Mouse (Mus musculus) CH12F3 (cell line): ENCODE measurements around the gene H2-Q1.
"Not testable (repeated sequence)": the region's sequence is repeated elsewhere in the genome, so short reads cannot be mapped to it uniquely, and the experiment has no call there.

ENCODE experiments used
- in situ Hi-C: fragments of 300-500 bp; cut with MboI; formaldehyde crosslinking; loops from 2 replicates; pipeline ENCODE4 v1.14.3; 2020; ENCODE audit warnings: low sequenced_read_pairs

H2-Q1 gene

DNA sequence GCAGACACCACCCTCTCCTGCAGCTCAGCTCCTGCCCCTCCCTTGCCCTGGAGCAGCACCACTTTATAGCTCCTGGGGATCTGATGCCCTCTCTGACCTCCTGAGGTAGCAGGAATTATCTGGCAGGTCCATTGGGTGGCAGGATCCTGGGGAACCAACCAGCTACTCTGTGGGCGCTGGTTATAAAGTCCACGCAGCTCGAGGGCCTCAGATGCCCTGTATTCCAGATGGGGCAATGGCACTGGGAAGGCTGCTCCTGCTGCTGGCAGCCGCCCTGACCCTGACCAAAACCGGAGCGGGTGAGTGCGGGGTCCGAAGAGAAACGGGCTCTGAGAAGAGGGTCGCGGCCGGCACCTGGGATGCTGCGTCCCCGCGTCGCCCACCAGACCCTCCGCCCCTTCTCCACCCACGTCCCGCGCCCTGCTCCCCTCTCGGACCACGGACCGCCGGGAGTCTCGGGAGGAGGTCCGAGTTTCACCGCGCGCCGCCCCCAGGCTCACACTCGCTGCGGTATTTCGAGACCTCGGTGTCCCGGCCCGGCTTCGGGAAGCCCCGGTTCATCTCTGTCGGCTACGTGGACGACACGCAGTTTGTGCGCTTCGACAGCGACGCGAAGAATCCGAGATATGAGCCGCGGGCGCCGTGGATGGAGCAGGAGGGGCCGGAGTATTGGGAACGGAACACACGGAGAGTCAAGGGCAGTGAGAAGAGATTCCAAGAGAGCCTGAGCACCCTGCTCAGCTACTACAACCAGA is at the start of gene H2-Q1:
Gene H2-Q1 (plus strand): TSS at position 79 of the 755 bp plus-strand sequence.
- in situ Hi-C loops = no loop called here

DNA sequence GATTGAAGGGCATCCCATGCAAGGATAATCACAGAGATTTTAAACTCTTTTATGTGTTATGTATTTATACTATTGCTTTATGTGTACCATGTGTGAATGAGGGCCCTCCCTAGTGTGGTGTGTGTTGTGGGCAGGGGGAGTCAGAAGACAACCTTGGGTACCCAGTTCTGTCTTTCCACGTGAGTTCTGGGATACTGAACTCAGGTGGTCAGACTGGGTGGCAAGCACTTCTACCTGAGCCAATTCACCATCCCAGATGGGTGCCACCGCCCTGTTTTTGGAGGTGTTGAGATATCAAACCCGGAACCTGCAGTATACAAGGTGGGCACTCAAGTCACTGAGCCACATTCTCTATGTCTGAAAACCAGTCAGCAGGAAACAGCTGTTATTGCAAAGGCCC is 48.0 kb upstream of the H2-Q1 start:
- in situ Hi-C loops = loop anchor here (5.0 kb wide), 1 partner anchor 1300 kb away; no protein-coding TSS in a partner anchor

DNA sequence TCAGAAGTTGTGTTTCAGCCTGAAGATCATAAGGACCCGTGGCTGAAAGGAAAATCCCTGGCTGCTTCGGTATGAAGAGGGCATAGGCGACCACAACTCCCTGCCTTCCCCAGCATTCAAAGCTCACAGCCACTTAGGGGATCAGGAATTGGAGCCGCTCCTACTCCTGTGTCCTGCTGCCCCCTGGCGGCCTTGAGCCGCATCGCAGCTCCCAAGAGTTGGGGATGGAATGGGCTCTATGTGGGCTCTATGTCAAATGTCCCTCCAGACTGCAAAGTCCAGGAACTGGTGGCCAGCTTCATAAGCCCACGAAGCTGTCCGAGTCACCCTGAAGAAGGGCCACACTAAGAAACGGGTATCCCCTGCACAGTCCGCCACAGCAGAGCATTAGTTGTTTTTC is 45.4 kb upstream of the H2-Q1 start:
- in situ Hi-C loops = loop anchor here (5.0 kb wide), 1 partner anchor 1302 kb away; no protein-coding TSS in a partner anchor

DNA sequence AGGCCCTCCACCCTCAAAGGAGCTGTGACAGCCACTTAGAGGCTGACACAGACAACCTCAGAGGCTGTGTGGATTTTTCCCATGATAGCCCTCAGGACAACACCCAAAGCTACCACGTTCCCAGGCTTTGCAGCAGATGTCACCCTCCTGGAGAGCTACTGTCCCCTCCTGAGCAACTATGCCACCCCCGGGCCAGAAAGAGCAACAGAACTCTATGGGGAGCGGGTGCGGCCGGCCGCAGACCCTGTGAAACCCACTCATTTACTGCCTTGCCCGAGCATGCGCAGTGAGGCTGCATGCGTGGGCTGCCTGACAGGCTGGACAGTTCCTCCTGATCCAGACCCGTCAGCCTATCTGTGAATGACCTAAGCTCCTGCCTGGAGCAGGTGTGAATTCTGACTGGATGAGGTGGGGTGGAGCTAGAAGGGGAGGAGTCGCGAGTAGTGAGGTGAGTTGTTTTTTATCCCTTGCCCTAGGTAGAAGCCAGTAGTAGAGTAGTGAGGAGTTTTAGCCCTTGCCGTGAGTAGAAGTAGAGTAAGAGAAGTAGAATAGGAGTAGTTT is 43.8 kb upstream of the H2-Q1 start:
- in situ Hi-C loops = no loop called here

DNA sequence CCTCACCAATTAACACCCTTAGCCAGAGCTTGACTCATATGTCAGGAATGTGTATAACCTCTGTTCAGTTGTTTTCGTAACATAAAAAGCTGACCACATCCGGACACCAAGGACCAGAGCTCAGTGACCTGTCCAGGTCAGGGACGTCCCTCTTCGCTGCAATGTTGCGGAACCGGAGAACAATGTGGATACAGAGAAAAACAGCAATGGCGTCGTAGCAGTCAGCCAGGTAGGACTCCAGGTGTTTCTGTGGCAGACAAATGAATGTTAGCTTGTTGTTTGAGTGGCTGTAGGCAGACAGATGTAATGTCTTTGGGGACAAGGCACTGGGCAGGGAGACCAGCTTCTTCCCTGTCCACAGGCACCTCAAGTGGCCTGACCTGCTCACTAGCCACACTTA is 42.2 kb upstream of the H2-Q1 start:
- in situ Hi-C loops = no loop called here

DNA sequence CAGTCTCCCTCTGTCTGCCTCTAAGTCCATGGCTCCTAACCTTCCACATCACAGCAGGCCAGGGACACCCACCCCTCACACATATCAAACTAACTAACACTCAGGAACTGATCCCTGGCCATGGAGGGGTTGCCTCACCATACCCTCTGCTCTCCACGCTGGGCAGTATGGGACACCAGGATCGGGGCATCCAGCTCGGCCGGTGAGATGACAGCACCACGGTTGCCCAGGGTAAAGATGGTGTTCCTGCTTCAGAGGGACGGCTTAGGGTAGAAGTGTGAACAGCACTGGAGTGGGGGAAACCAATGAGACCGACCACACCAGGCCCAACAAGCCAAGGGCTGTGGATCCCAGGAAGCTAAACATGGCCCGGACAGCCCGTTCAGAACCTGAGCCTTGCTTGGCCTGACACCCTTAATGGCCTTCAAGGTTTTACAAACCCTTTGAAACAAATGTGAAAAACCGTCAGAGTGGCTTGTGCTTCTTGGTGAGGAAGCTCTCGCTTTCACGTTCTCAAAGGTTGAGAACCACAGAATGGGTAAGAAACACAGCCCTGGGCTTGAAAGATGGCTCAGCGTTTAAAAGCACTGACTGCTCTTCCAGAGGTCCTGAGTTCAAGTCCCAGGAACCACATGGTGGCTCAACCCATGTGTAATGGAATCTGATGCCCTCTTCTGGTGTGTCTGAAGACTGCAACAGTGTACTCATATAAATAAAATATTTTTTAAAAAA is 41.1 kb upstream of the H2-Q1 start:
- in situ Hi-C loops = no loop called here

DNA sequence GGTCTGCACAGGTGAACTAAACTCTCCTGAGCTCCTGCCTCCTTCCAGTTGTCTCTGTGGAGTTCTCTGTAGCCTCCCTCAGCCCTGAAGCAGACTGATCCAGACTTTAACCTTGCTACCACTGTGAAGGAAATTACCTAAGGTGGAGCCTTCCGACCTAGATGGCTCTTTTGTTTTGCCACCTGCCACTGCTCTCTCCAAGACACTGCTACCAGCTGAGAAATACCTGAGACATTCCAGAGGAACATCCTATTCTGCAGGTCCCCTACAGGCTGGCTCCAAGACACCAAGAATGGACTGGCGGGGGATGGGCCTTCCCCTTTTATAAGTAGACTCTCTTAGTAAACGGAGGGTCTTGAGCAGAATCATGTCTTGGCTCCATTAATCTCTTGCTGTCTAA is 39.9 kb upstream of the H2-Q1 start:
- in situ Hi-C loops = no loop called here

DNA sequence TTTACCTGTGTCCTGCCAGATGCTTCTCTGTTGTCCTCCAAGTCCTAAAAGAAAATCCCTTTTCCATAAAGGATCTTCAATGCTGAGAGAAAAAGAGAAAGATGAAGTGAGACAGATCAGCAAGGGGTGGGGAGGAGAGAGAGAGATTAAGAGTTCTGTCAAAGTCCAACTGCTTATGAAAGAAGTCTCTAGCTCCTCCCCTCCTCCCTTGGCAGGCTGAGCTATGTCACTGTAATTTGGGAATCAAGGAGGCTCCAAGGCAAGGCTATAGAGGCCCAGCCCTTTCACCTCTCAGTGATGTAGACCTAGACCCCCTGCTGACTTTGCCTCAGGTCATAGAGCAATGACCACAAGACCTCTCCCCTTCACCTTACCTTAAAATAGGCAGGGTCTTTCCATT is 34.8 kb upstream of the H2-Q1 start:
- in situ Hi-C loops = no loop called here

DNA sequence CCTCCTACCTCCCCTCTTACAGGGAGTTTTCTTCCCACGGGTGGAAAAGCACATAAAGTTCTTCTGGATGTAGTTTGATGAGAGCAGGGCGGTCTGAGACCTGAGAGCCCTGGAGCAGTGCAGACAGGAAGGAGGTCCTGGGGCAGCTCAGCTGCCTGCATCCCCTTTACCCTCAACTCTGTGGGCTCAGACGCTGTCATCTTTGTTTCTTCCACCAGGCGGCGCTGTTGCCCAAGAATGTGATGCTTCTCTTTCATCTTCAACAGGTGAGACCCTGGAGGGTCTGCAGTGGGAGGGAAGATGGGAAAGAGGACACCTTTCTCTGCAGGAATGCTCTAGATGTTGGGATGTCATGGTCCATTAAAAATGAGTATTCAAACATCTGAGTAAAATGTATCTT is 24.4 kb upstream of the H2-Q1 start:
- in situ Hi-C loops = not testable (repeated sequence)

DNA sequence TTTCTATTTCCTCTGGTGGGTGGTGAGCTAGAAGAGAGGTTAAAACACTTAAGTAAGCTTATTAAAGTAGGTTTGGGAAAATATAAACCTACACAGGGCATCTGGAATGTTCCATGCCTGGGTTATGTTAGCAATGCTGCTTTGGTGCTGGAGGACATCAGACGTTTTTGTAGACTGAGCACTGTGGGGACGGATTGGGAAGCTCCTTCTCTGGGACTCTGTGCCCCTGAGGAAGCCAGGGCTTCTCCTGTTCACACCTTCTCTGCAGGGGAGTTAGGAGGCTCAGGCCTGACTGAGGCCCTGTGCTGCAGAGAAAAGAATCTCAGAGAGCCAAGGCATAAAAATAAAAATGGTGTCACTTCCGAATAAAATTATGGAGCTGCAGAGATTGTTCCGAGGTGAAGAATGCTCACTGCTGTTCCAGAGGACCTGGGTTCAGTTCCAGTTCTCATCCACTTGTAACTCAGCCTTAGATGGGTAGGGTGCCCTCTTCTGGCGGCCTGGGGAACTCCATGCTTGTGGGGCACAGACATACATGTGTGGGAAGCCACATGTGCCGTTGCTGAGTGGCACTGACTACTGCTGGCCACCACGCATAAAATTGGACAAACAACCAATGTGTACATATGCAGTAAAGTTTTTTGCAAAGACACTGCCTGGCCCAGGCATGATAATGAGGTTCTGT is 19.8 kb upstream of the H2-Q1 start:
- in situ Hi-C loops = loop anchor here (5.0 kb wide), 1 partner anchor 1333 kb away; no protein-coding TSS in a partner anchor

DNA sequence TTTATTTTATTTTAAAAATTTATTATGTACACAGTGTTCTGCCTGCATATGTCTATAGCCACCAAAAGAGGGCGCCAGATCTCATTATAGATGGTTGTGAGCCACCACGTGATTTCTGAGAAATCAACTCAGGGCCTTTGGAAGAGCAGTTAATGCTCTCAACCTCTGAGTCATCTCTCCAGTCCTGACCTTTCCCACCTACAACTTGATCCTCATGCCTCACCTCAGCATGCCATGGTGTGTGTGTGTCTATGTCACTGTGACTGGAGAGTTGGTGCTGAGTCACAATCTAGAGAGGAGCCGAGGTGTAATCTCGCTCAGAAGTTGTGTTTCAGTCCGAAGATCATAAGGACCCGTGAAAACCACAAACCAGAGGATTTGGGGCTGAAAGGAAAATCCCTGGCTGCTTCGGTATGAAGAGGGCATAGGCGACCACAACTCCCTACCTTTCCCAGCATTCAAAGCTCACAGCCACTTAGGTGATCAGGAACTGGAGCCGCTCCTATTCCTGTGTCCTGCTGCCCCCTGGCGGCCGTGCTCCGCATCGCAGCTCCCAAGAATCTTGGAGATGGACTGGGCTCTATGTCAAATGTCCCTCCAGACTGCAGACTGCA is 18.5 kb upstream of the H2-Q1 start:
- in situ Hi-C loops = loop anchor here (5.0 kb wide), 1 partner anchor 1334 kb away; no protein-coding TSS in a partner anchor

DNA sequence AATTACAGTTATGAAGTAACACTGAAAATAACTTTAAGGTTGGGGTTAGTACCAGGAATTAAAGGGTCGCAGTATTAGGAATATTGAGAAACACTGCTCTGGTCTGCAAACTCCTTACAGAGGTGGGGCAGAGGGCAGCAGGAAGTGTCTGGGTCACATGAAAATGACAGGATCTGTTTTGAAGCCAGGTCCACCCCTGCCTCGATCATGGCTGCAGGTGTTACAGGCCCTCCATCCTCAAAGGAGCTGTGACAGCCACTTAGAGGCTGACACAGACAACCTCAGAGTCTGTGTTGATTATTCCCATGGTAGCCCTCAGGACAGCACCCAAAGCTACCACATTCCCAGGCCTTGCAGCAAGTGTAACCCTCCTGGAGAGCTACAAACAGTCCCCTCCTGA is 16.9 kb upstream of the H2-Q1 start:
- in situ Hi-C loops = loop anchor here (5.0 kb wide), 1 partner anchor 1336 kb away; no protein-coding TSS in a partner anchor

DNA sequence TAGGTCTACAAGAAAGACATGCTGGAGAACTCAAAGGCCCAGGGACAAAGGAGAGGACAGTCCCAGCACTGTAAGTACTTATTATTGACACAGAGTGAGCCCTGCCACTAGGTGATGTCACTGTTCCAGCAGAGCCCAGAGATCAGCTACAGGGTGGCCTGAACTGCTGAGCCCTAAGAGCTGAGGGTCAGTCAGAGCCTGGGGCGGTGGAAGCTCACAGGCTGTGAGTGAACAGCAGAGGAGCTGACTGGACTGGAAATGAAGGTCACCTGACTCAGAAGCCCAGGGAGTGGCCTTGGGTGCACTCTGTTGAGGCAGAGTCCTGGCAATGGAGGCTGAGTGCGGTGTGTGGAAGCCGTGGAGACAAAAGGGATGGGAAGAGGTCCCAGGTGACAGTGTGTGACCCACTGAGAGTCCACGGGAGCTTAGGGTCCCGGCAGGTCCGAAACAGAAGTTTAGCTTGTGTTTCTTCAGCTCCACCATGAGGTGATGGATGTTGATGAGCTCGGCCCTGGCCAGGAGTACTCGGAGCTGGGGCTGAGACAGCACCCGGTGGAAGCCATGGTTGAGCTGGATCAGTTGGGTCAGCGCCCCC is 16.4 kb upstream of the H2-Q1 start:
- in situ Hi-C loops = loop anchor here (5.0 kb wide), 1 partner anchor 1337 kb away; no protein-coding TSS in a partner anchor

DNA sequence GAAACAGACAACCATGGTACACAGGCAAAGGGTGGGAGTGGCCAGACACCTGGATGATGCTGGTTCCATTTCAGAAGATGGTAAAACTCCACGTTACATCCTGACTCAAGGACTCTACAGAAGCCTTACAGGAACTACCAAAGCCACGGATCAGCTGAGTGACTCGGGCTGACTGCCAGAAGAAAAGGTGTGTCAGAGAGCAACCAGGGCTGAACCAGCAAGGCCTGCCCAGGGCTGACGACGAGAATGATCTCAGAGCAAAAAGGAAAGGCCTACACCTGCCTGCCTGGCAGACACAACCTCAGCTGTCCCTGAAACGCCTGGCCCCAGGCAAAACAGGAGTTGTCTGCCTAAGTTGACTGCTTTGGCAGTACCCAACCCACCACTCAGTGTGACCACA is 15.7 kb upstream of the H2-Q1 start:
- in situ Hi-C loops = loop anchor here (5.0 kb wide), 1 partner anchor 1337 kb away; no protein-coding TSS in a partner anchor

DNA sequence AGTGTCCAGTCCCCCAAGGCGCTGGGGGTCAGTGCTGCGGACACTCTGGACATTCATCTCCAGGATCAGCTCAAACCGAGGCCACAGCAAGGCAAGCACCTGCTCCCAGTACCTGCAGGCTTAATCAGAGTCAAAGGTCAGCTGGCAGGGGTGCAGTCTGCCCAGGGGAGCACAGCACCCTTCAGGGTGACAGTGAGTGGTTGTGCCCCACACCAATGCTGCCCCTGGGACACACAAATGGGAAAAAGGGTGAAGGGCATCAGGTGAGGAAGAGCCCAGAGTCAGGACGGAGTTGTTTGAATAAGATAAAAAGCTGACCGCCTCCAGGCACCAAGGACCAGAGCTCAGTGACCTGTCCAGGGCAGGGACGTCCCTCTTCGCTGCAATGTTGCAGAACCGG is 15.3 kb upstream of the H2-Q1 start:
- in situ Hi-C loops = loop anchor here (5.0 kb wide), 2 partner anchors 48 to 1338 kb away; no protein-coding TSS in a partner anchor

DNA sequence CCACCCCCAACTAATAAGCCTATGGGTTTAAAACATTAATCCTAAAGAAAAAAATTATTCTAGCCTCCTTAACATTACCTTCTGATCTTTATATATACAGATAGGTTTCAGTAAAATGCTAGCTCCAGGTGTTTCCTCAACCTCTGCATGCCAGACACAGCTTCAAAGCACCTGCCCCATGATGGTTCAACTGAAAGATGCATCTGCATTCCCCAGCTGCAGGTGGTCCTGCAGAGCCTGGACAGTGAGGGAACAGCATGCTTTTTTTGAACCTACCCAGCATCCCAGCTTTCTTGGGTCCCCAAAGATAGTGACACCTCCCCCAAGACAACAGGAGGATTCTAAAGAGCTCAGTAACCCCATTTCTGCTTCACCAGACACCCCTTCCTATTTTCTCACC is 1.5 kb upstream of the H2-Q1 start:
- in situ Hi-C loops = no loop called here

DNA sequence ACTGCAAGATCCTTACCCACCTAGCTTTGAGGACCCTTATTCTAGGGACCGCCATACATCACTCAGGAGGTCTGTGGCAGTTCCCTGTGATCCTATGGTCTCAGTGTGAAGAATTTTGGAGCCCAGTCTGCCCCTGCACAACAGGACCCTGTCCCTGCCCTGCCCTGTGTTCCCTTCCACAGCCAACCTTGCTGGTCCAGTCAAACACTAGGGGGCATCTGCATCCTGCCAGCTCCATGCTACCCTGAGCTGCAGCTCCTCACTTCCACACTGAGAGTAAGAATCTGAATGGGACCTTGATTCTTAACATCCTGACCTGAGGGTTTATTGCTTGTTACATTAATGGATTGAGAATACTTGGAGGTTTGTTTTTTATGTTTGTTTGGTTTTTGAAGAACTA is 4.9 kb downstream of the H2-Q1 start:
- in situ Hi-C loops = not testable (repeated sequence)

DNA sequence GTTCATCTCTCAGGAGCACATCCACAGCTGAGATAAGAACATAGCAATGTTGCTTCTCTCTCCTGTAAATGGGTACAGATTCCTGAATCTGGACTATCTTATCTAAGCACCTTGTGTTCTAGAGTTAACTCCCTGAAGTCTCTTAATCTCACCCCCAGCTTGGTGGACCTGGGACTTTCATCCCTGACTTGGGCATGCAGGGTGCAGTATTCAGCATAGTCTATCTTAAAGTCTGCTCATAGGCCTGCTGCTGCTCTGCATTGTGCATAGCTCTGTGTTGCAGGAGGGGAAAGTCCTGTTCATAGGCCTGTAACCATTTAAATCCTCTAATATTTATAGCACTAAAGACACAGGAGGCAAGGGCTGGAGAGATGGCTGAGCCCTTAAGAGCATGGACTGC is 5.8 kb downstream of the H2-Q1 start:
- in situ Hi-C loops = not testable (repeated sequence)

DNA sequence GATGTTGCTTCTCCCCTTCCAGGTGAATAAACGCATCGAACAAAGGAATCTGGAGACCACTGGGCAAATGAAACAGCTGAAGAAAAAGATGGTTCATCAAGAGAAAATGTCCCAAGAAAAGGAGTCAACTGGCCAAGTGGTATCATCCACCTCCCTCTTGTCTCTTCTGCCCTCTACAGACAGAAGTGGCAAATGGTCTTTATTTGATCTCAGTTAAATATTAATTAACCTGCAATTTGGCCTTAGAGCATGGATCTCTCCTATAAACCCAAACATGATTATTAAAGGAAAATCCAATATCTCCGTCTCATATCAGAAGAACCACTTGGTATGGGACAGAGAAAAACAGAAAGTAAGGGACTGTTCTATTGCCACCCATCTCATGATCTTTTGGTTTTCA is 9.5 kb downstream of the H2-Q1 start:
- in situ Hi-C loops = not testable (repeated sequence)

DNA sequence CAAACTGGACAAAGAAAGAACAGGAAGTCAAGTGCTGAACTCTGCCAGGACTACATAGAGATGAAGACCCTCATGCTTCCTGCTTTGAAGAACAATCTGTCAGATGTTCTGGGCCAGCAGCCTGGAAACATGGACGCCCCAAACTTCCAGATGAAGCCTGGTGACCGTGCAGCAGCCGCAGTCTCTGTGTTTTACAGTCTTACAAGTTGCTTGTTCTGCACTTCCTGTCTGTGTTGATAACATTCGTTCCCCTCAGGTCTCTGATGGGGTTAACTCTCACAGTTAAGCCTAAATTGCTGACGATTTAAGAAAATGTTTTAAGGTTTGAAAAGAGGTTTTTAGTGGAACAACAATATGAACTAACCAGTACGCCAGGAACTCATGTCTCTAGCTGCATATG is 11.3 kb downstream of the H2-Q1 start:
- in situ Hi-C loops = not testable (repeated sequence)
